Comparison of ENCODE assay signal across 8 mouse cellular contexts in the genomic region with DNA sequence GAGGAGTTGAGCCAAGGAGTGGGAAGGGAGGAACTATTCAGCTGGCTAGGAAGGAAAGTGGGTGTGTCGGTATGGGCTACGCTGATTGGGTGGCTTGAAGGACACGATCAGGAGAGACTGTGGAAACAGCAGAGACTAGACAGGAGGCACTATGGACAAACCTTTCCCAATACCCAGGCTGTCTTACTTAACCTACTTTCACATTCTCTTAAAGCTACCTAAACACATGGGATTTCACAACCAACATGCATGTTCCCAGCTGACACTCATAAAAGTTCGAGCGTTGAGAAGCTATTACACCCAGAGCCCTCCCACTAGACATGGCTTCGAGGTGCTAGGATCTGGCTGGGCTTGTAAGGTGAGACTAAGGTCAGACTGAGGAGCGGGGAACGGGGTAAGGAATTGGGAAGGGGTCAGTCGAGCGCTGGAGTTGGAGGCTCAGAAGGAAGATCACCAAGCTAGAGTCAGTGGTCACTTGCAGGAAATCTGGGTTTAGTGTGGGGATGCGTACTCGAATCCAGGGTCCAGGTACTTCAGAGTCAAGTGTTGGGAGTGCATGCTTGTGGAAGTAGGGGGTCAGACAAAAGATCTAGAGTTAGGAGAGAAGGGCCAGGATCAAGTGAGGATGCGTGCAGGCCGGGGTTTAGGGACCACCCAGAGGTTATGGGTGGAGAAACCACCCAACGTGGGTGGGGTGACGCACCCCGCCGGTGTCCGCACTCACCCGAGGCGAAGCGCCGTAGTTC. TPM values are rescaled to one million over a fixed set of nuclear protein-coding genes. Genes with fewer than 3 reads are reported as not detected.
DNase-seq lines count a peak whose midpoint lies in the region; ATAC-seq and TF ChIP-seq lines count a peak whose summit lies in the region.

A gene (plus strand): TSS at position 217 of the 746 bp plus-strand sequence.

- DNase-seq in layer of hippocampus, adult 11-12 months (ENCODE audit: low spot score), result peak; percentile 73
- no peak for DNase-seq in layer of hippocampus, adult 9-10 months (ENCODE audit: low spot score)
- DNase-seq in gastrocnemius, adult 2 months, result peak; percentile 69
- DNase-seq in left cerebral cortex, adult 9 months (ENCODE audit: low spot score in 2 of 2), result peak; percentile 19 to 67
- peak; percentile 16 for DNase-seq in right cerebral cortex, postnatal 4 days

- peaks cover 6% of the 10 kb centered on the region for H3K36me3 ChIP-seq in hindbrain, embryonic 16.5 days (ENCODE audit: control insufficient read depth, insufficient read depth, low read length)
- H3K36me3 ChIP-seq in macrophage (ENCODE audit: inconsistent target), result peaks cover 4% of the 10 kb centered on the region; the same call in 1 of the 2 replicates

- WGBS in hindbrain, embryonic 16.5 days, result 4% methylated on average over 22 of the region's 23 CpGs
- under 1% methylated on average over 23 of the region's 23 CpGs for WGBS in macrophage (ENCODE audit: missing documents)

- peak within 1 kb of the TSS; percentile 97 for H3K27ac ChIP-seq in gastrocnemius, adult 2 months
- H3K27ac ChIP-seq in hindbrain, embryonic 16.5 days (ENCODE audit: low read depth, low read length), result peak within 1 kb of the TSS; percentile 91
- peak within 1 kb of the TSS; percentile 87 for H3K27ac ChIP-seq in macrophage

- H3K79me2 ChIP-seq in macrophage (ENCODE audit: inconsistent target), result peaks cover 20% of the 10 kb centered on the region; the same call in 1 of the 2 replicates

- no peaks in the 10 kb centered on the region for H3K27me3 ChIP-seq in hindbrain, embryonic 16.5 days (replicated peaks; ENCODE audit: control insufficient read depth, insufficient read depth, low read length)

- no peaks in the 10 kb centered on the region for H3K9me3 ChIP-seq in hindbrain, embryonic 16.5 days (ENCODE audit: control insufficient read depth, low read length)

- intact Hi-C loops in gastrocnemius, adult 2 months (cut with DNase I), result loop anchor here (1.0 to 5.0 kb wide), 2 partner anchors 13 to 78 kb away; a partner anchor contains a TSS

- H3K4me3 ChIP-seq in gastrocnemius, adult 2 months, result peak within 1 kb of the TSS; percentile 91
- H3K4me3 ChIP-seq in hindbrain, embryonic 16.5 days (ENCODE audit: low read length), result peak within 1 kb of the TSS; percentile 80
- H3K4me3 ChIP-seq in macrophage (ENCODE audit: inconsistent target), result peak within 1 kb of the TSS; percentile 92

- peak within 1 kb of the TSS; percentile 97 for H3K4me2 ChIP-seq in hindbrain, embryonic 16.5 days (ENCODE audit: low read length)

- H3K9ac ChIP-seq in hindbrain, embryonic 16.5 days (ENCODE audit: low read depth, low read length), result peak within 1 kb of the TSS; percentile 88

- peak; percentile 76 for ATAC-seq in common myeloid progenitor, adult 5-6 weeks (replicated peaks; ENCODE audit: low read depth, poor library complexity, severe bottlenecking)
- peak; percentile 77 for ATAC-seq in hindbrain, embryonic 16.5 days

- TF ChIP-seq CTCF in gastrocnemius, adult 2 months (IDR thresholded peaks at IDR 0.05), result no peak; the same call in 1 of the 2 replicates

- peaks cover 5% of the 10 kb centered on the region for H3K4me1 ChIP-seq in hindbrain, embryonic 16.5 days (ENCODE audit: control insufficient read depth, insufficient read depth, low read depth, low read length)

RNA-seq across cellular contexts. Expression of the gene that starts here (rescaled TPM):
- 11.1 and 11.4 TPM in 2 replicates for total RNA-seq in common myeloid progenitor, adult 5-6 weeks (2017)
- total RNA-seq in gastrocnemius, adult 2 months (2021), result 1 to 10 TPM; 3.6 to 5.1 TPM
- 8.9 and 9.9 TPM in 2 replicates for polyA plus RNA-seq in hindbrain, embryonic 16.5 days (2015; fragmentation: Nextera tagmentation; extraction: Ambion mirVana)
- total RNA-seq in macrophage (2018; cell fraction: chromatin; rRNA removed), result 10 to 100 TPM in 16 of 26 experiments, 1 to 10 TPM in 10; 1.7 to 40.7 (median 15.8) TPM
- 10 to 100 TPM; 22.2 to 45.6 (median 39.0) TPM for total RNA-seq in macrophage (2018; cell fraction: cytosol; rRNA removed)
- total RNA-seq in macrophage (2018; cell fraction: nucleus; rRNA removed), result 10 to 100 TPM in 25 of 26 experiments, 1 to 10 TPM in 1; 9.6 to 58.6 (median 35.6) TPM
- 20.7 to 41.5 TPM (median 38.8 TPM) in 3 replicates for polyA plus RNA-seq in macrophage (2018)
